Mouse (Mus musculus): ENCODE data around the gene Srl. TPM values are rescaled to one million over a fixed set of nuclear protein-coding genes. Genes with fewer than 3 reads are reported as not detected.
"Not testable (repeated sequence)": the region's sequence is repeated elsewhere in the genome, so short reads cannot be mapped to it uniquely, and the experiment has no call there.

The Srl gene
- polyA plus RNA-seq, 1 experiment: 12.1 TPM

DNA sequence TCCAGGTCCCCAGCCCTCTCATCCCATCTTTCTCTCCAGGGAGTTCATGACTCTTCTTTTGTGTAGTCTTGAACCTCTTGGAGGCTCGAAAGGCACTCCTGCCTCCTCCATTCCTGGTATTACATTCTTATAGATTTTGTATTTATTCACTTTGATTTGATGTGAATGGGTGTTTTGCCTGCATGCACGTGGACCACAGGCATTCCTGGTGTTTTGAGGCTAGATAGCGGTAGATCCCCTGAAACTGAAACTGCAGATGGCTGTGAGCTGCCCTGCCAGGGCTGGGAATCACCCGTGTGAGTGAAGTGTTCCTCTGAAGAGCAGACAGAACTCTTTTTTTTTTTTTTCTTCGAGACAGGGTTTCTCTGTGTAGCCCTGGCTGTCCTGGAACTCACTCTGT is 42.8 kb upstream of the Srl start:
- TF ChIP-seq CTCF (IDR thresholded peaks at IDR 0.05; ENCODE audit: borderline replicate concordance, control insufficient read depth, extremely low read depth, insufficient read depth, low read length, poor library complexity) (no peak), POLR2A (IDR thresholded peaks at IDR 0.05; ENCODE audit: control insufficient read depth, extremely low read depth, insufficient read depth, low read length, poor library complexity) (no peak)
- no peak overlapping the region for H3K4me3 ChIP-seq (ENCODE audit: control insufficient read depth, insufficient read depth, low read length)
- no peak for DNase-seq
- H3K27me3 ChIP-seq (ENCODE audit: control insufficient read depth, insufficient read depth, low read length): no peaks in the 10 kb centered on the region
- H3K27ac ChIP-seq (ENCODE audit: control insufficient read depth, insufficient read depth, low read length): no peak overlapping the region
- H3K4me1 ChIP-seq (replicated peaks; ENCODE audit: control insufficient read depth, insufficient read depth, low read length): peaks cover 22% of the 10 kb centered on the region
- 28% methylated on average over 5 of the region's 5 CpGs for WGBS
- H3K36me3 ChIP-seq (ENCODE audit: control insufficient read depth, insufficient read depth, low read length): no peaks in the 10 kb centered on the region

DNA sequence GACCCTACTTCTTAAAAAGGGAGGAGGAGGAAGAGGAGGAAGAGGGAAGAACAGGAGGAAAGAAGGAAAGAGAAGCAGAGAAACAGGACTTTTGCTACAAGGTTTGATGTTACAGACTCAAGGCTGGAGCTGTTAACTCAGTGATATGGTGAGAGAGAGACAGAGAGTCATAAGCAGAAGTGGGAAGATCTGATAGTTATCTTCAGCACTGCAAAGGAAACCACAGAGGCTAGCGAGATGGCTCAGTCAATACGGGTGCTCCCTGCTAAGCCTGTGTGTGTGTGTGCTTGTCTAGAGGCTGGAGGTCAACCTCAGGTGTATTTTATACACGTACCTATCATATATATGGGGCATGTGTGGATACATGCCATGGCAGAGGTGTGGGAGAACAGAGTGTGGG is 42.2 kb upstream of the Srl start:
- Histone ChIP-seq H3K4me1 (replicated peaks; ENCODE audit: control insufficient read depth, insufficient read depth, low read length) (peaks cover 23% of the 10 kb centered on the region), H3K27ac (ENCODE audit: control insufficient read depth, insufficient read depth, low read length) (no peak overlapping the region), H3K36me3 (ENCODE audit: control insufficient read depth, insufficient read depth, low read length) (no peaks in the 10 kb centered on the region), H3K4me3 (ENCODE audit: control insufficient read depth, insufficient read depth, low read length) (no peak overlapping the region), H3K27me3 (ENCODE audit: control insufficient read depth, insufficient read depth, low read length) (no peaks in the 10 kb centered on the region)
- DNase-seq: no peak
- TF ChIP-seq POLR2A (IDR thresholded peaks at IDR 0.05; ENCODE audit: control insufficient read depth, extremely low read depth, insufficient read depth, low read length, poor library complexity): no peak
- no peak for TF ChIP-seq CTCF (IDR thresholded peaks at IDR 0.05; ENCODE audit: borderline replicate concordance, control insufficient read depth, extremely low read depth, insufficient read depth, low read length, poor library complexity)
- 1% methylated on average over 3 of the region's 3 CpGs for WGBS

DNA sequence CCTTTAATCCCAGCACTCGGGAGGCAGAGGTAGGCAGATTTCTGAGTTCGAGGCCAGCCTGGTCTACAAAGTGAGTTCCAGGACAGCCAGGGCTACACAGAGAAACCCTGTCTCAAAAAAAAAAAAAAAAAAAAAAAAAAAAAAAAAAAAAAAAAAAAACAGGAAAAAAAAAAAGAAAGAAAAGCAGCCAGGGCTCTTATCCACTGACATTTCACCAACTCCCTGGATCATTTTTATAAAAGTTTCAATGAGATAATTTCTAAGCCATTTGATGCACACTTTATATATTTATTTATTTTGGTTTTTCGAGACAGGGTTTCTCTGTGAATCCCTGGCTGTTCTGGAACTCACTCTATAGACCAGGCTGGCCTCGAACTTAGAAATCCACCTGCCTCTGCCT is 39.6 kb upstream of the Srl start:
- H3K27ac ChIP-seq (ENCODE audit: control insufficient read depth, insufficient read depth, low read length); H3K27me3 ChIP-seq (ENCODE audit: control insufficient read depth, insufficient read depth, low read length); H3K36me3 ChIP-seq (ENCODE audit: control insufficient read depth, insufficient read depth, low read length); DNase-seq; H3K4me3 ChIP-seq (ENCODE audit: control insufficient read depth, insufficient read depth, low read length): not testable (repeated sequence)
- H3K4me1 ChIP-seq (replicated peaks; ENCODE audit: control insufficient read depth, insufficient read depth, low read length): peaks cover 24% of the 10 kb centered on the region
- 98% methylated on average over 4 of the region's 4 CpGs for WGBS

DNA sequence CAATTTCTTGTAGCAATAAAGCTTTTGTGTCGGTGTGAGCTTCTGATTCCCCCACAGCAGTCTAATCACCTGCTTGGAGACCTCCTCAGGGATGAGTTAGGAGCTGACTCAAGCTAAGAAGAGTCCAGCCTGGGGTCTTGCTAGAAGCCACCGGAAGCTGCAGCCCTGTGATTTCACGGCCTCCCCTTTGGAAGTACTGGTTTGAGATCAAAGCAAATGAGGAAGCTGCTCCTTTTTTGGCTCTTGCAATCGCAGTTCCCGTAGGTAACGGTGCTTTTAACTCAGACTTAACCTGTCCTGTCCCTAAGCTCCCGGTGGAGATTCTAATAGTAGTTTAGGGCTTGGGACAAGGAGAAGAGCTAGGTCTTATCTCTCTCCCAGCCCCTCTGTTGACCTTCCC is 37.0 kb upstream of the Srl start:
- no peak for TF ChIP-seq POLR2A (IDR thresholded peaks at IDR 0.05; ENCODE audit: control insufficient read depth, extremely low read depth, insufficient read depth, low read length, poor library complexity)
- TF ChIP-seq CTCF (IDR thresholded peaks at IDR 0.05; ENCODE audit: borderline replicate concordance, control insufficient read depth, extremely low read depth, insufficient read depth, low read length, poor library complexity): no peak
- H3K4me1 ChIP-seq (replicated peaks; ENCODE audit: control insufficient read depth, insufficient read depth, low read length): peaks cover 11% of the 10 kb centered on the region
- no peak for DNase-seq
- WGBS: 33% methylated on average over 7 of the region's 7 CpGs
- no peak overlapping the region for H3K27ac ChIP-seq (ENCODE audit: control insufficient read depth, insufficient read depth, low read length)
- no peak overlapping the region for H3K4me3 ChIP-seq (ENCODE audit: control insufficient read depth, insufficient read depth, low read length)
- H3K27me3 ChIP-seq (ENCODE audit: control insufficient read depth, insufficient read depth, low read length): no peaks in the 10 kb centered on the region
- H3K36me3 ChIP-seq (ENCODE audit: control insufficient read depth, insufficient read depth, low read length): no peaks in the 10 kb centered on the region

DNA sequence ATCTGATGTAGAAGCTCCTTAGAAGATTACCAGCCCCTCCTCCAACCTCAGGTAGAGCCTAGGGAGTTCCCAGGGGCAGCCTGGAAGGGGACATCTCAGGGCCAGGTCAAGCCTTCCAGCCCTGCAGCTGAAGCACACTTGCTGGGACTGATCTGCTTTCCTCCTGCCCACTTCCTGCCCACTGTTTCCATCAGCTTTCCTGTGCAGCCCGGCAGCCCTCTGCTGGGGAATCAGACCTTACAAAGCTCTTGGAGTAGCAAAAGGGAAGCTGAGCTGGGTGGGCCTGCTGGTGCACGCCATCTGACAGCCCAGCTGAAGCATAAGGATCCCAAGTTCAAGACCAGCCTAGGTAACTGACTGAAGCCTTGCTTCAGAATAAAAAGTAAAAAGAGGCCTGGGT is 35.3 kb upstream of the Srl start:
- peaks cover 9% of the 10 kb centered on the region for H3K4me1 ChIP-seq (replicated peaks; ENCODE audit: control insufficient read depth, insufficient read depth, low read length)
- no peak for TF ChIP-seq CTCF (IDR thresholded peaks at IDR 0.05; ENCODE audit: borderline replicate concordance, control insufficient read depth, extremely low read depth, insufficient read depth, low read length, poor library complexity)
- TF ChIP-seq POLR2A (IDR thresholded peaks at IDR 0.05; ENCODE audit: control insufficient read depth, extremely low read depth, insufficient read depth, low read length, poor library complexity): no peak
- no peak overlapping the region for H3K27ac ChIP-seq (ENCODE audit: control insufficient read depth, insufficient read depth, low read length)
- no peak for DNase-seq
- no peaks in the 10 kb centered on the region for H3K36me3 ChIP-seq (ENCODE audit: control insufficient read depth, insufficient read depth, low read length)
- WGBS: 13% methylated on average over 2 of the region's 2 CpGs
- H3K27me3 ChIP-seq (ENCODE audit: control insufficient read depth, insufficient read depth, low read length): no peaks in the 10 kb centered on the region
- H3K4me3 ChIP-seq (ENCODE audit: control insufficient read depth, insufficient read depth, low read length): no peak overlapping the region

- H3K27ac ChIP-seq (ENCODE audit: control insufficient read depth, insufficient read depth, low read length): no peak overlapping the region
- DNase-seq: no peak
- no peak overlapping the region for H3K4me3 ChIP-seq (ENCODE audit: control insufficient read depth, insufficient read depth, low read length)
- TF ChIP-seq POLR2A (IDR thresholded peaks at IDR 0.05; ENCODE audit: control insufficient read depth, extremely low read depth, insufficient read depth, low read length, poor library complexity) (no peak), CTCF (IDR thresholded peaks at IDR 0.05; ENCODE audit: borderline replicate concordance, control insufficient read depth, extremely low read depth, insufficient read depth, low read length, poor library complexity) (no peak)
- peaks cover 9% of the 10 kb centered on the region for H3K4me1 ChIP-seq (replicated peaks; ENCODE audit: control insufficient read depth, insufficient read depth, low read length)
- no peaks in the 10 kb centered on the region for H3K36me3 ChIP-seq (ENCODE audit: control insufficient read depth, insufficient read depth, low read length)
- no peaks in the 10 kb centered on the region for H3K27me3 ChIP-seq (ENCODE audit: control insufficient read depth, insufficient read depth, low read length)
- 83% methylated on average over 2 of the region's 2 CpGs for WGBS
Observed at GRCm38 (mm10) chr16:4576038-4576437, 34.4 kb upstream of the Srl start.

DNA sequence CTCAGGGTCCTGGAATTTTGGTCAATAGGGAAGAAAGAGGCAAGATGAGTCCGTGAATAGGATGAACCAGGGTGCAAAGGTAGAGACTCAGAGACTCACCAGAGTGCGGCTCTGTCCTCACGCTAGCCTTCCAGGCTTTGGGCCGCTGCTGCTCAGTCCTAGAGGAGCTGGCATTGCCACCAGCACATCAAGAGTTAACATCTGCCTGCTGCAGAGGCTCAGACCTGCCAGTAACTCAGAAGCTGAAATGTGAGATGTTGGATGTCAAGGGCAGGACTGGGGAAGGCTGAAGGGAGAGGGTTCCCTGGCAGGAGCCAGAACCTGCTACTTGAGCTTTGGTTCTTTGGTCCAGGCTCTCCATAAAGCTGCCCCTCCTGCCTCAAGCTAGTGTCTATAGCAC is 29.1 kb upstream of the Srl start:
- Histone ChIP-seq H3K4me1 (replicated peaks; ENCODE audit: control insufficient read depth, insufficient read depth, low read length) (no peaks in the 10 kb centered on the region), H3K27me3 (ENCODE audit: control insufficient read depth, insufficient read depth, low read length) (no peaks in the 10 kb centered on the region), H3K36me3 (ENCODE audit: control insufficient read depth, insufficient read depth, low read length) (no peaks in the 10 kb centered on the region), H3K4me3 (ENCODE audit: control insufficient read depth, insufficient read depth, low read length) (no peak overlapping the region), H3K27ac (ENCODE audit: control insufficient read depth, insufficient read depth, low read length) (no peak overlapping the region)
- no peak for DNase-seq
- 100% methylated on average over 4 of the region's 4 CpGs for WGBS
- TF ChIP-seq POLR2A (IDR thresholded peaks at IDR 0.05; ENCODE audit: control insufficient read depth, extremely low read depth, insufficient read depth, low read length, poor library complexity): no peak
- TF ChIP-seq CTCF (IDR thresholded peaks at IDR 0.05; ENCODE audit: borderline replicate concordance, control insufficient read depth, extremely low read depth, insufficient read depth, low read length, poor library complexity): no peak
